20 mouse cellular contexts compared by ENCODE assay signal in the genomic region with DNA sequence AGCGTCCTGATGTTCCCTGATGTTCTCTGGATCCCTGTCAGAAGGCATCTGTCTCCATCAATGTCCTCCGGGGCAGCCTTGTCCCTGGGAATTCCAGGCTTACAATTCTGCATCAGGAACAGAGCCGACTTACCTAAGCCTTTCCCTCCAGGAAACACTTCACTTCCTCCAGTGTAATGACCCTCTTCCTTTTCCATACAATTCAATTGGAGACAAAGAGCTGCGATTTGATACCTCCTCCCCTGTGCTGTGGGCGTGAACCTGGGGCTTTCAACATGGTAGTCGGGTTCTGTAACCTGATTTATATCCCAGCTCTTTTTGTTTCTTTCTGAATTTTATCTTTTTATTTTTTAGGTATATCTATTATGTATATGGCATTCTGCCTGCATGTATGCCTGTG. TPM values are rescaled to one million over a fixed set of nuclear protein-coding genes. Genes with fewer than 3 reads are reported as not detected.
A peak's percentile ranks its signal among the peaks of the same experiment; 100 is the strongest.
DNase-seq lines count a peak whose midpoint lies in the region; ATAC-seq lines count a peak whose summit lies in the region.
"Had no signal": no experiment of that assay in that cellular context is flagged by ENCODE, and none has a peak within 500 bp of the region (broad histone marks: within the 10 kb centered on the region; RNA-seq: fewer than 3 reads in every experiment).

No protein-coding gene starts in this region.

- H3K4me2 ChIP-seq in heart, embryonic 16.5 days (ENCODE audit: low read depth, low read length), result no peak overlapping the region
- H3K4me2 ChIP-seq: heart, embryonic 15.5 days; hindbrain, embryonic 15.5 days; intestine, embryonic 15.5 days; liver, embryonic 11.5 days; midbrain, embryonic 12.5 days had no signal

- H3K4me1 ChIP-seq in heart, embryonic 16.5 days (ENCODE audit: control insufficient read depth, insufficient read depth, low read length), result peaks cover 5% of the 10 kb centered on the region; the same call in 1 of the 2 replicates
- H3K4me1 ChIP-seq: intestine, embryonic 15.5 days; midbrain, embryonic 12.5 days had no signal

- no peak overlapping the region for H3K4me3 ChIP-seq in heart, embryonic 16.5 days (ENCODE audit: low read length)
- H3K4me3 ChIP-seq: heart, embryonic 15.5 days; hindbrain, embryonic 15.5 days; intestine, embryonic 15.5 days; midbrain, embryonic 12.5 days had no signal

- WGBS in heart, embryonic 16.5 days, result 74% methylated on average over 6 of the region's 6 CpGs

- H3K9me3 ChIP-seq in heart, embryonic 16.5 days (replicated peaks; ENCODE audit: control insufficient read depth, low read length), result no peaks in the 10 kb centered on the region
- H3K9me3 ChIP-seq: heart, embryonic 15.5 days; hindbrain, embryonic 15.5 days; intestine, embryonic 15.5 days; midbrain, embryonic 12.5 days had no signal

- H3K36me3 ChIP-seq in heart, embryonic 16.5 days (ENCODE audit: control insufficient read depth, insufficient read depth), result no peaks in the 10 kb centered on the region
- H3K36me3 ChIP-seq: heart, embryonic 15.5 days; hindbrain, embryonic 15.5 days; intestine, embryonic 15.5 days; midbrain, embryonic 12.5 days had no signal

- no peak overlapping the region for H3K9ac ChIP-seq in heart, embryonic 16.5 days (ENCODE audit: low read length)
- H3K9ac ChIP-seq: heart, embryonic 15.5 days; hindbrain, embryonic 15.5 days; intestine, embryonic 15.5 days; midbrain, embryonic 12.5 days had no signal

- H3K27me3 ChIP-seq in heart, embryonic 16.5 days (ENCODE audit: control insufficient read depth, insufficient read depth, low read length), result no peaks in the 10 kb centered on the region
- H3K27me3 ChIP-seq: heart, embryonic 15.5 days; hindbrain, embryonic 15.5 days; intestine, embryonic 15.5 days; midbrain, embryonic 12.5 days had no signal

- H3K27ac ChIP-seq in heart, embryonic 16.5 days (ENCODE audit: low read length), result no peak overlapping the region
- H3K27ac ChIP-seq: heart, embryonic 15.5 days; hindbrain, embryonic 15.5 days; intestine, embryonic 15.5 days; midbrain, embryonic 12.5 days had no signal

- intact Hi-C loops in heart, postnatal 36 days (cut with DNase I), result loop anchor here (2.0 to 10.0 kb wide), 5 partner anchors 16 to 480 kb away; partner anchors contain the start of gene Smg7

- no peak for DNase-seq in heart, postnatal 36 days
- peak; percentile 8 to 29 for DNase-seq in kidney, postnatal 25 days
- no peak for DNase-seq in kidney, adult 18-20 months
- DNase-seq in adrenal gland, postnatal 10 days, result peak; percentile 24
- peak; percentile 15 for DNase-seq in heart, postnatal 4 days
- no peak for DNase-seq in embryo, embryonic 9.5 days (ENCODE audit: extremely low spot score)
- DNase-seq: cerebellum, adult 11-12 months; cerebellum, postnatal 14 days; lung, adult 18-20 months; retina, postnatal 1 day had no signal

- ATAC-seq in heart, embryonic 16.5 days (replicated peaks; ENCODE audit: extremely low read depth, insufficient read depth, low FRiP score), result 0 out of 2 replicates have a peak, but pooled peaks have one; percentile 41
- ATAC-seq: activated CD4-positive, CD25-positive, alpha-beta regulatory T cell, adult 4 months; forebrain, embryonic 16.5 days; intestine, embryonic 15.5 days had no signal

RNA-seq across cellular contexts. Expression of gene Shcbp1l, which starts 39.9 kb away (rescaled TPM):
- polyA plus RNA-seq in heart, embryonic 16.5 days (2015; fragmentation: Nextera tagmentation; extraction: Ambion mirVana), result 0.11 and 0.26 TPM in 2 replicates
- not detected for total RNA-seq in heart, postnatal 36 days (2021)
- under 1 TPM; 0.15 to 0.39 TPM for total RNA-seq in adrenal gland, postnatal 10 days (2021)
- not detected for total RNA-seq in heart, postnatal 4 days (2021)
- total RNA-seq: monocyte, adult 5-6 weeks had no signal
- polyA plus RNA-seq: heart, embryonic 15.5 days; large intestine, adult 2 months had no signal

RNA-seq across cellular contexts. Expression of gene Lamc1, which starts 52.5 kb away (rescaled TPM):
- 73.8 and 85.3 TPM in 2 replicates for polyA plus RNA-seq in heart, embryonic 16.5 days (2015; fragmentation: Nextera tagmentation; extraction: Ambion mirVana)
- 100 to 1,000 TPM; 139 to 176 TPM for total RNA-seq in heart, postnatal 36 days (2021)
- 100 to 1,000 TPM; 163 to 189 TPM for total RNA-seq in adrenal gland, postnatal 10 days (2021)
- total RNA-seq in heart, postnatal 4 days (2021), result 100 to 1,000 TPM; 351 to 364 TPM

Comparison
In these comparisons a context has a peak if more than half of its experiments do, and no peak if none do; other contexts are left out.
1. DNase-seq: peak in kidney, postnatal 25 days (2 of 2), adrenal gland, postnatal 10 days (single experiment) and heart, postnatal 4 days (single experiment); none in heart, postnatal 36 days (0 of 2), kidney, adult 18-20 months (single experiment) and embryo, embryonic 9.5 days (single experiment).